Mouse (Mus musculus) embryo, embryonic 9.5 days (tissue): ENCODE data around the gene Pon1.

Experiments used
- DNase-seq: peaks from one replicate; pipeline ENCODE4 v3.0.0-alpha.2; 2017; ENCODE audit errors: extremely low spot score

Pon1 gene

DNA sequence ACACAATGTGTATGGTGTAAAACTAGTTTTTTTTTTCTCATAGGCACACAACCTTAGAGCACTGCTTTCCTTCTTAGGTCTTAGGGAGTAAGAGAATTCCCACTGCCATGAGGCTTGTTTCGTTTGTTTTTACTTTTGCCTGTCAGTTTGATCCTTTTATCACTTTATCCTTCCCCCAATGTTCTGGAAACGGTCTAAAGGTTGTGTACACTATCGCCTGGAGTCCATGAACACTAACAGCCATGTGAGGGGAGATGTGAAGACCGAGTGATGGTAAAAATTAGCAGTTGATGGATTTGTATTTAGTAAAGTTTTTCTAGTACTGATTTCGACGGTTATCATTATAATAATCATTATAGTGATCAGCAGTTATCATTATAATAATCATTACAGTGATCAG is 58.8 kb downstream of the Pon1 start:
- DNase-seq, result no peak

DNA sequence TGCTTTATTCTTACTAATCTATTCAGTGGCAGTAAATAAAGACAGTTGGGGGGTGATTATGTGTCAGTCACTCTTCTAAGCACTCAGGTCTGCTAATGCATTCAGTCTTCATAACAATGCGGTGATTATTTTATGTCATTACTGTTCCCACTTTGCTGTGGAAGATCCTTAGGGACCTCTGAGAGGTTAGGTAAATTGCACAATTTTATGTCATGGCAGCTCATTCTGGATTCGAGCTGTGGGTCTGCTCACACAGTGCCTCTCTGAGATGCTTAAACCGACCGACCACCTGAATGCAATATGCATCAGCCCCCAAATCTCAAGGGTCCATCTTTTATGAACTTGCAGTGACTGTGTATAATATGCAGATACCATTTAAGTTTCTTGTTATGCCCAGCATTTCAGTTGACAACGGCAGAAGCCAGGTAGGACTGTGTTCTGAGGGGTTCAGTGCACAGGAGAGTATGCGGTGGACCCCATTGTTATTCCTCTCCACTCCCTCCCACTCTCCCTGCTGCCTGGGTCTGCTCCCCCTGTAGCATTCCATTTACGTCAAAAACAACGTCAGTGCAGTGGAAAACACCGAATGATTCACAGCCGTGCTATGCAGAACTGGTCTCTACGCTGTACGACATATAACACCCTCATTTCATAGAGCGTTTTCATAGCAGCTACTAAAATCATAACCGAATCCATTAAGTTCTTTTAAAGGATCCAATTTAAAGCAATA is 64.2 kb downstream of the Pon1 start:
- no peak for DNase-seq

DNA sequence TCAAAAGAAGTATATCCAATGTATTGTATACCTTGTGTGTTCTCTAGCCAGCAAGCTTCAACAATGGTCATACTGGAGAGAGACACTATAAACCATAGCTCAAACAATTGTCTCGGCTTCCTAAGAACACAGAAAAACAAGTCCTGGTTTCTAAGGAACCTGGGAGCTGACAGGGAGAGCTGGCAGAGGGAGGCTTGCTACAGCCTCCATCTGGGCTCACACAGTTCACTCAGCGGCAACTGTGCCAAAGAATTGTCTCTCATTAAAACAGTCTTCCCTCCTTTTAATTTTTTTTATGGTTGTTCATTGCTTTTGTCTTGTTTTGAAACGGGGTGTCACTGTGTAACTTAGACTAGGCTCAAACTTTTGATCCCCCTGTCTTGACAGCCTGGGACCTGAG is 73.5 kb downstream of the Pon1 start:
- DNase-seq, result no peak

DNA sequence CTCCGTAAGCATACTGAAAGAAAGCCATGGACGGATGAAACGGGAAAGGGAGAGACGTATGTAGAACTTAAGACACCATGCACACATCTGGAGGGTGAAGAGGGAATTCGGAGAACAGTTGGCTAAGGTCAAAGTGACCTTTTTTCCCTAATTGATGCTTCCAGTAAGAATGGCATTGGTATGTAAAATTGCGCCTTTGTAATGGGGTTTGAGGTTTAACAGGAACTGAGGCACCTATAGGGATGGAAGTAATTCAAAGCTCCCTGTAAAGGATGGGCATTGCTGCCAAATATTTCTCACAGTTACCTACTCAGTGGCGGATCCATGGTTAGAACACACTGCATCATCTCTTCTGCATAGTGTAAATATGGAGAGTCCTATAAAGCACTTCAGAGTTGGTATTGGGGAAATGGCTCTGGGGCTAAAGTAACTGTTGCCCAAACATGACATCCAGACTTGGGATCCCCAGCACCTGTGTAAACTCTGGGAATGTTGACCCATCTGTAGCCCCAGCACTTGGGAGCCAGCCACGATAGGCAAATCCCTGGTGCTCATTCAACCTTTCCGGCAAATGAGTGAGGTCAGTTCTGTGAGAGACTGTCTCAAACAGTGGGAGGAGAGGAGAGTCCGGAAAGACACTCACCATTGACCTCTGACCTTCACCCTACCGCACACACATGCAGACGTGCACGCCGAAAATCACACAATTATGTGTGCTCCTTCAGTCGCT is 74.4 kb downstream of the Pon1 start:
- DNase-seq, result no peak
